In genomic region chr15:94265630-94266029, GRCm38 (mm10) we compare ENCODE assay signal across 8 mouse cellular contexts.
A peak's percentile ranks its signal among the peaks of the same experiment; 100 is the strongest.
DNase-seq lines count a peak whose midpoint lies in the region; ATAC-seq and TF ChIP-seq lines count a peak whose summit lies in the region.

No protein-coding gene starts in this region.

- H3K4me3 ChIP-seq in forebrain, embryonic 11.5 days (ENCODE audit: low read depth, low read length), result no peak overlapping the region
- H3K4me3 ChIP-seq in forebrain, embryonic 16.5 days (replicated peaks; ENCODE audit: low read length), result no peak overlapping the region
- no peak overlapping the region for H3K4me3 ChIP-seq in embryonic facial prominence, embryonic 11.5 days (ENCODE audit: low read depth, low read length)
- H3K4me3 ChIP-seq in midbrain, postnatal 0 days (ENCODE audit: low read depth, low read length), result no peak overlapping the region
- no peak overlapping the region for H3K4me3 ChIP-seq in testis, adult 2 months (ENCODE audit: control insufficient read depth, low read depth, low read length)

- TF ChIP-seq CTCF in midbrain, postnatal 0 days (IDR thresholded peaks at IDR 0.05), result peak; percentile 92
- peak; percentile 98 for TF ChIP-seq CTCF in testis, adult 2 months (IDR thresholded peaks at IDR 0.05; ENCODE audit: control insufficient read depth, insufficient read depth, insufficient replicate concordance, low read depth, low read length)

- no peaks in the 10 kb centered on the region for H3K4me1 ChIP-seq in forebrain, embryonic 11.5 days (replicated peaks; ENCODE audit: control insufficient read depth, insufficient read depth, low read length)
- H3K4me1 ChIP-seq in forebrain, embryonic 16.5 days (replicated peaks; ENCODE audit: control insufficient read depth, insufficient read depth, low read length), result peaks cover 12% of the 10 kb centered on the region
- no peaks in the 10 kb centered on the region for H3K4me1 ChIP-seq in embryonic facial prominence, embryonic 11.5 days (ENCODE audit: control insufficient read depth, insufficient read depth, low read length)
- no peaks in the 10 kb centered on the region for H3K4me1 ChIP-seq in midbrain, postnatal 0 days (ENCODE audit: insufficient read depth, low read length)
- peaks cover 8% of the 10 kb centered on the region for H3K4me1 ChIP-seq in testis, adult 2 months (ENCODE audit: control insufficient read depth, insufficient read depth, low read length)

- no peak for TF ChIP-seq POLR2A in testis, adult 2 months (IDR thresholded peaks at IDR 0.05; ENCODE audit: control insufficient read depth, low read depth, low read length)

- DNase-seq in forebrain, embryonic 11.5 days (ENCODE audit: low spot score), result peak; percentile 92
- peak; percentile 89 for DNase-seq in adrenal gland, postnatal 14 days
- peak; percentile 92 for DNase-seq in embryonic facial prominence, embryonic 11.5 days (ENCODE audit: low spot score)
- DNase-seq in heart, postnatal 36 days, result peak; percentile 85 to 93
- DNase-seq in left cerebral cortex, adult 18-20 months (ENCODE audit: low spot score in 2 of 2), result peak; percentile 85 to 86
- peak; percentile 87 for DNase-seq in midbrain, postnatal 0 days (ENCODE audit: low spot score)

- H3K27ac ChIP-seq in forebrain, embryonic 11.5 days (ENCODE audit: low read depth, low read length), result no peak overlapping the region
- H3K27ac ChIP-seq in forebrain, embryonic 16.5 days (ENCODE audit: low read length), result no peak overlapping the region
- no peak overlapping the region for H3K27ac ChIP-seq in embryonic facial prominence, embryonic 11.5 days (replicated peaks; ENCODE audit: low read depth, low read length)
- H3K27ac ChIP-seq in midbrain, postnatal 0 days (ENCODE audit: low read depth, low read length), result no peak overlapping the region
- no peak overlapping the region for H3K27ac ChIP-seq in testis, adult 2 months (ENCODE audit: control insufficient read depth, insufficient read depth, low read depth, low read length)

- no peaks in the 10 kb centered on the region for H3K36me3 ChIP-seq in forebrain, embryonic 11.5 days (ENCODE audit: control insufficient read depth, insufficient read depth, low read length)
- no peaks in the 10 kb centered on the region for H3K36me3 ChIP-seq in forebrain, embryonic 16.5 days (ENCODE audit: control insufficient read depth, insufficient read depth)
- no peaks in the 10 kb centered on the region for H3K36me3 ChIP-seq in embryonic facial prominence, embryonic 11.5 days (replicated peaks; ENCODE audit: control insufficient read depth, insufficient read depth, low read depth, low read length)
- H3K36me3 ChIP-seq in midbrain, postnatal 0 days (ENCODE audit: insufficient read depth, low read length), result no peaks in the 10 kb centered on the region
- no peaks in the 10 kb centered on the region for H3K36me3 ChIP-seq in testis, adult 2 months (ENCODE audit: control insufficient read depth, insufficient read depth, low read length)

- intact Hi-C loops in heart, postnatal 36 days (cut with DNase I), result loop anchor here (1.0 to 5.0 kb wide), 2 partner anchors 197 to 254 kb away; no protein-coding TSS in a partner anchor

- no peaks in the 10 kb centered on the region for H3K27me3 ChIP-seq in forebrain, embryonic 11.5 days (ENCODE audit: control insufficient read depth, insufficient read depth, low read length)
- no peaks in the 10 kb centered on the region for H3K27me3 ChIP-seq in forebrain, embryonic 16.5 days (replicated peaks; ENCODE audit: control insufficient read depth, insufficient read depth, low read length)
- H3K27me3 ChIP-seq in embryonic facial prominence, embryonic 11.5 days (ENCODE audit: control insufficient read depth, insufficient read depth, low read length), result no peaks in the 10 kb centered on the region
- H3K27me3 ChIP-seq in midbrain, postnatal 0 days (ENCODE audit: insufficient read depth, low read length), result no peaks in the 10 kb centered on the region
- H3K27me3 ChIP-seq in testis, adult 2 months (ENCODE audit: control insufficient read depth, insufficient read depth, low read length), result no peaks in the 10 kb centered on the region

- H3K9me3 ChIP-seq in forebrain, embryonic 11.5 days (ENCODE audit: control insufficient read depth, low read length), result no peaks in the 10 kb centered on the region
- no peaks in the 10 kb centered on the region for H3K9me3 ChIP-seq in forebrain, embryonic 16.5 days (ENCODE audit: control insufficient read depth, low read length)
- no peaks in the 10 kb centered on the region for H3K9me3 ChIP-seq in embryonic facial prominence, embryonic 11.5 days (replicated peaks; ENCODE audit: control insufficient read depth, low read length)
- H3K9me3 ChIP-seq in midbrain, postnatal 0 days (ENCODE audit: low read length), result no peaks in the 10 kb centered on the region

- peak; percentile 69 for ATAC-seq in forebrain, embryonic 11.5 days (replicated peaks; ENCODE audit: low FRiP score)
- no peak for ATAC-seq in forebrain, embryonic 16.5 days
- ATAC-seq in embryonic facial prominence, embryonic 11.5 days (replicated peaks; ENCODE audit: insufficient number of reproducible peaks, low FRiP score, low TSS enrichment, low read depth), result peak; percentile 65; the same call in 1 of the 2 replicates
- ATAC-seq in midbrain, postnatal 0 days (ENCODE audit: low FRiP score), result no peak

- no peak overlapping the region for H3K4me2 ChIP-seq in forebrain, embryonic 11.5 days (ENCODE audit: low read depth, low read length, severe bottlenecking)
- no peak overlapping the region for H3K4me2 ChIP-seq in forebrain, embryonic 16.5 days (ENCODE audit: low read length)
- H3K4me2 ChIP-seq in embryonic facial prominence, embryonic 11.5 days (ENCODE audit: low read depth, low read length), result no peak overlapping the region
- H3K4me2 ChIP-seq in midbrain, postnatal 0 days (ENCODE audit: low read depth, low read length, poor library complexity, severe bottlenecking), result no peak overlapping the region

- no peak overlapping the region for H3K9ac ChIP-seq in forebrain, embryonic 11.5 days (ENCODE audit: low read length)
- H3K9ac ChIP-seq in forebrain, embryonic 16.5 days (replicated peaks; ENCODE audit: low read depth, low read length), result no peak overlapping the region
- H3K9ac ChIP-seq in embryonic facial prominence, embryonic 11.5 days (replicated peaks; ENCODE audit: low read length), result no peak overlapping the region
- H3K9ac ChIP-seq in midbrain, postnatal 0 days (replicated peaks; ENCODE audit: low read length, poor library complexity, severe bottlenecking), result no peak overlapping the region

- WGBS in forebrain, embryonic 11.5 days, result 39% methylated on average over 10 of the region's 10 CpGs
- WGBS in forebrain, embryonic 16.5 days, result 16% methylated on average over 10 of the region's 10 CpGs
- WGBS in embryonic facial prominence, embryonic 11.5 days, result 42% methylated on average over 10 of the region's 10 CpGs
- 21% methylated on average over 10 of the region's 10 CpGs for WGBS in midbrain, postnatal 0 days

Comparison
In these comparisons a context has a peak if more than half of its experiments do, and no peak if none do; other contexts are left out.
1. ATAC-seq: peak in forebrain, embryonic 11.5 days (single experiment) and embryonic facial prominence, embryonic 11.5 days (single experiment); none in forebrain, embryonic 16.5 days (single experiment) and midbrain, postnatal 0 days (single experiment).
2. Peak in every context shown above with its lines, with median percentiles within 50 percentile points of each other: DNase-seq.